Mouse (Mus musculus): Measurements from ENCODE around the gene Plcg2.

Gene Plcg2

GRCm38 (mm10) chr8:117546386-117546785, 48.3 kb downstream of the Plcg2 start:
- no peak for DNase-seq (ENCODE audit: low read depth, low spot score)

- DNase-seq (ENCODE audit: low read depth, low spot score) = no peak
Observed at GRCm38 (mm10) chr8:117547945-117548344, 49.9 kb downstream of the Plcg2 start.

- DNase-seq (ENCODE audit: low read depth, low spot score) = no peak
Observed at GRCm38 (mm10) chr8:117548453-117548852, 50.4 kb downstream of the Plcg2 start.

GRCm38 (mm10) chr8:117550529-117550928, 52.4 kb downstream of the Plcg2 start:
- no peak for DNase-seq (ENCODE audit: low read depth, low spot score)

GRCm38 (mm10) chr8:117561014-117561413, 62.9 kb downstream of the Plcg2 start:
- no peak for DNase-seq (ENCODE audit: low read depth, low spot score)

GRCm38 (mm10) chr8:117561735-117562361, 63.8 kb downstream of the Plcg2 start:
- DNase-seq (ENCODE audit: low read depth, low spot score) = no peak

- no peak for DNase-seq (ENCODE audit: low read depth, low spot score)
Observed at GRCm38 (mm10) chr8:117562445-117563014, 64.4 kb downstream of the Plcg2 start.

GRCm38 (mm10) chr8:117569409-117569808, 71.3 kb downstream of the Plcg2 start:
- DNase-seq (ENCODE audit: low read depth, low spot score) = peak; percentile 71

GRCm38 (mm10) chr8:117576291-117576785, 78.2 kb downstream of the Plcg2 start:
- DNase-seq (ENCODE audit: low read depth, low spot score) = no peak

- DNase-seq (ENCODE audit: low read depth, low spot score) = no peak
Observed at GRCm38 (mm10) chr8:117577059-117577458, 79.0 kb downstream of the Plcg2 start.

- peak; percentile 12 for DNase-seq (ENCODE audit: low read depth, low spot score)
Observed at GRCm38 (mm10) chr8:117577883-117578282, 79.8 kb downstream of the Plcg2 start.

- no peak for DNase-seq (ENCODE audit: low read depth, low spot score)
Observed at GRCm38 (mm10) chr8:117578856-117579255, 80.8 kb downstream of the Plcg2 start.

- no peak for DNase-seq (ENCODE audit: low read depth, low spot score)
Observed at GRCm38 (mm10) chr8:117593862-117594261, 95.8 kb downstream of the Plcg2 start.

- DNase-seq (ENCODE audit: low read depth, low spot score) = no peak
Observed at GRCm38 (mm10) chr8:117595001-117595400, 96.9 kb downstream of the Plcg2 start.

GRCm38 (mm10) chr8:117596777-117597176, 98.7 kb downstream of the Plcg2 start:
- DNase-seq (ENCODE audit: low read depth, low spot score) = no peak

- DNase-seq (ENCODE audit: low read depth, low spot score) = peak; percentile 43
Observed at GRCm38 (mm10) chr8:117600839-117601238, 102.7 kb downstream of the Plcg2 start.

GRCm38 (mm10) chr8:117604101-117604500, 106.0 kb downstream of the Plcg2 start:
- DNase-seq (ENCODE audit: low read depth, low spot score) = peak; percentile 17

- DNase-seq (ENCODE audit: low read depth, low spot score) = peak; percentile 64
Observed at GRCm38 (mm10) chr8:117604671-117605070, 106.6 kb downstream of the Plcg2 start.

GRCm38 (mm10) chr8:117605201-117605600, 107.1 kb downstream of the Plcg2 start:
- DNase-seq (ENCODE audit: low read depth, low spot score) = peak; percentile 33

GRCm38 (mm10) chr8:117610506-117610905, 112.4 kb downstream of the Plcg2 start:
- DNase-seq (ENCODE audit: low read depth, low spot score) = no peak

GRCm38 (mm10) chr8:117612861-117613260, 114.8 kb downstream of the Plcg2 start:
- no peak for DNase-seq (ENCODE audit: low read depth, low spot score)

GRCm38 (mm10) chr8:117626040-117626838, 128.1 kb downstream of the Plcg2 start:
- DNase-seq (ENCODE audit: low read depth, low spot score) = peak; percentile 81

Measured in brain, adult 2 months (tissue).